Mouse (Mus musculus): ENCODE measurements around the gene Pianp. TPM values are rescaled to one million over a fixed set of nuclear protein-coding genes. Genes with fewer than 3 reads are reported as not detected.

Pianp gene
- polyA plus RNA-seq, 1 experiment from 2014 or later: 44.7 TPM

DNA sequence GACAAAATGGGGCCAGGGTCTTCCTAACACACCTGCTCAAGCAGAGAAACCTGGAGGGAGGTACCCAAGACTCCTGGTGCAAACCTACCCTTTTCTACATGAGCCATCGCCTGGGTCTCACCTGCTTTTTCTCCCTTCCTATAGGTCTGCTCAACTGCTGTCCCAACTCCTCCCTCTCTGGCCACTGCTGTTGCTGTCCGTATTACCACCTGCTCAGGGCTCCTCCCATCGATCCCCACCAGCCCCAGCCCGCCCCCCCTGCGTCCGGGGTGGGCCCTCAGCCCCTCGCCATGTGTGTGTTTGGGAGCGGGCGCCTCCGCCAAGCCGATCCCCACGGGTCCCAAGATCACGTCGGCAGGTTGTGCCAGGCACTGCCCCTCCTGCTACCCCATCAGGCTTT, 2.6 kb downstream of the Pianp start:
- Histone ChIP-seq H3K4me2 (ENCODE audit: low read length) (no peak overlapping the region), H3K27me3 (replicated peaks; ENCODE audit: control insufficient read depth, insufficient read depth, low read length) (peaks cover 20% of the 10 kb centered on the region), H3K9ac (replicated peaks; ENCODE audit: low read depth, low read length) (no peak overlapping the region), H3K4me3 (replicated peaks; ENCODE audit: low read length) (no peak overlapping the region), H3K4me1 (replicated peaks; ENCODE audit: control insufficient read depth, insufficient read depth, low read length) (peaks cover 25% of the 10 kb centered on the region), H3K27ac (ENCODE audit: low read length) (no peak overlapping the region), H3K9me3 (ENCODE audit: control insufficient read depth, low read length) (no peaks in the 10 kb centered on the region), H3K36me3 (ENCODE audit: control insufficient read depth, insufficient read depth) (no peaks in the 10 kb centered on the region)
- ATAC-seq: no peak
- 44% methylated on average over 14 of the region's 14 CpGs for WGBS

DNA sequence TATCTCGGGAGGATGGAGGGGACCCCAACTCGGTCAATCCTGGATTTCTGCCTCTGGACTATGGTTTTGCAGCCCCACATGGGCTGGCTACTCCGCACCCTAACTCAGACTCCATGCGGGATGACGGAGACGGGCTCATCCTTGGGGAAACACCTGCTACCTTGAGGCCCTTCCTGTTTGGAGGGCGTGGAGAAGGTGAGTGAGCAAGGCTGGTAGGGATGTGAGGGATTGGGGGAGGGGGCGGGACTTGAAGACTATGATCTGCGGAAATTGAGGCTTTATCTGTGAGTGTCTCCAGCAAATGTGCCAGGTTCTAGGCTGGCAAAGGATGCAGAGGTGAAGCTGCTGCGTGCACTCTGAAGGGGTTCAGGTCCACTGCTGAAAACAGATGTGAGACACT, 3.1 kb downstream of the Pianp start:
- Histone ChIP-seq H3K27ac (ENCODE audit: low read length) (no peak overlapping the region), H3K4me1 (replicated peaks; ENCODE audit: control insufficient read depth, insufficient read depth, low read length) (peaks cover 25% of the 10 kb centered on the region), H3K27me3 (replicated peaks; ENCODE audit: control insufficient read depth, insufficient read depth, low read length) (peaks cover 20% of the 10 kb centered on the region), H3K4me3 (replicated peaks; ENCODE audit: low read length) (no peak overlapping the region), H3K36me3 (ENCODE audit: control insufficient read depth, insufficient read depth) (no peaks in the 10 kb centered on the region), H3K9me3 (ENCODE audit: control insufficient read depth, low read length) (no peaks in the 10 kb centered on the region), H3K9ac (replicated peaks; ENCODE audit: low read depth, low read length) (no peak overlapping the region), H3K4me2 (ENCODE audit: low read length) (no peak overlapping the region)
- 37% methylated on average over 10 of the region's 10 CpGs for WGBS
- ATAC-seq: no peak

DNA sequence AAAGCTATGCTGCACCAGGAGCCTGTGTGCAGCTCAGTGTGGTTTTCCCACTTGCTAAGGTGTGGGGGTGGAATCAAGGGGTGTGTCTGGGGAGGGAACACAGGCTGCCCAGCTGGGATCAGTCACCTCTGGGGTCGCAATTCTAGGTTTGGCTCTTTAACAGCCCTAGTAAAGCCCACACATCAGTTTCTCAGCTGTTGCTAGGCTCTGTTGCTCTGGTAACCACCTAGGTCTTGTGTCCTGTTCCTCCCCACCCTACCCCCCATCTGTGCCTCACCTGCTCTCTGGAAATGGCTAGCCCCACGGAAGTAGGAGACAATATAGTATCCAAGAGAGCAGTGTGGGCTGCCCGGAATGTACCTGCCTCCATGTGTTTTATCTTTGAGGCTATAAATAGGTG, 7.2 kb downstream of the Pianp start:
- Histone ChIP-seq H3K4me2 (ENCODE audit: low read length) (no peak overlapping the region), H3K9me3 (ENCODE audit: control insufficient read depth, low read length) (no peaks in the 10 kb centered on the region), H3K36me3 (ENCODE audit: control insufficient read depth, insufficient read depth) (no peaks in the 10 kb centered on the region), H3K4me1 (replicated peaks; ENCODE audit: control insufficient read depth, insufficient read depth, low read length) (peaks cover 12% of the 10 kb centered on the region), H3K9ac (replicated peaks; ENCODE audit: low read depth, low read length) (no peak overlapping the region), H3K4me3 (replicated peaks; ENCODE audit: low read length) (no peak overlapping the region), H3K27me3 (replicated peaks; ENCODE audit: control insufficient read depth, insufficient read depth, low read length) (peaks cover 14% of the 10 kb centered on the region), H3K27ac (ENCODE audit: low read length) (no peak overlapping the region)
- 52% methylated on average over 3 of the region's 3 CpGs for WGBS
- ATAC-seq: no peak

DNA sequence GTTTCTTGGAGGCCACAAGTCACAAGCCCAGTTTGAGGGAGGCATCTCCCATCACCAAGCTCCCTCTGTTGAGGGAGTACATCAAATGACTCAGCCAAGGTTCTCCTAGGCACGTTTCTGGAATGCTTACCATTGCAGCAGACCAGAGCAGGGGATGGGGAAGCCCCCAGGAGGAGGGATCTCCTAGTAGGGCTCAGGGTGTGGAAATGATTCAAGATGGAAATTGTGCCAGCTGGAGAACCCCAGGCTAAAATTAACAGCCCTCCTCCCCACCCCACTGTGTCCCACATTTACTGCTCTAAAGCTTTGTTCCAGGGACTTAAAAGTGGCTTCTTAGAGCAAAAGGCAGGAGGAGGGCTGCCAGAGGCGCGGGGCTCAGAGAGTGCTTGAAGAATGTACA, 8.6 kb downstream of the Pianp start:
- H3K9ac ChIP-seq (replicated peaks; ENCODE audit: low read depth, low read length): no peak overlapping the region
- peaks cover 14% of the 10 kb centered on the region for H3K4me1 ChIP-seq (replicated peaks; ENCODE audit: control insufficient read depth, insufficient read depth, low read length)
- H3K9me3 ChIP-seq (ENCODE audit: control insufficient read depth, low read length): no peaks in the 10 kb centered on the region
- 48% methylated on average over 3 of the region's 3 CpGs for WGBS
- 0 out of 2 replicates have a peak, but pooled peaks cover 4% of the 10 kb centered on the region for H3K27me3 ChIP-seq (replicated peaks; ENCODE audit: control insufficient read depth, insufficient read depth, low read length)
- no peak overlapping the region for H3K27ac ChIP-seq (ENCODE audit: low read length)
- no peaks in the 10 kb centered on the region for H3K36me3 ChIP-seq (ENCODE audit: control insufficient read depth, insufficient read depth)
- no peak overlapping the region for H3K4me3 ChIP-seq (replicated peaks; ENCODE audit: low read length)
- no peak for ATAC-seq
- H3K4me2 ChIP-seq (ENCODE audit: low read length): no peak overlapping the region

DNA sequence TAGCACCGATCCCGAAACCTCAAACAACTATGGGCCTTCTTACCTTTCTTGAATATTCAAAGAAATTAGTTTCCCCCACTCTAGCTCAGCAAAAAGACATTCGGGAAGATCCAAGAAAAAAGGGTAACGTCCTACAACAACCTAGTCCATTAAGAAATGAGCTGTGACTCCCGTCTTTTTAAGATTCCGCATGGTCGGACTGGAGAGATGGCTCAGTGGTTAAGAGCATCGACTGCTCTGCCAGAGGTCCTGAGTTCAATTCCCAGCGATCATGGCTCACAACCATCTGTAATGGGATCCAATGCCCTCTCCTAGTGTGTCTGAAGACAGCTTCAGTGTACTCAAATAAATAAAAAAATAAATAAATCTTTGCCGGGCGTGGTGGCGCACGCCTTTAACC, 11.6 kb downstream of the Pianp start:
- peaks cover 37% of the 10 kb centered on the region for H3K4me1 ChIP-seq (replicated peaks; ENCODE audit: control insufficient read depth, insufficient read depth, low read length)
- peak overlapping the region; percentile 61 for H3K9ac ChIP-seq (replicated peaks; ENCODE audit: low read depth, low read length)
- H3K9me3 ChIP-seq (ENCODE audit: control insufficient read depth, low read length): no peaks in the 10 kb centered on the region
- peak; percentile 0; the same call in 1 of the 2 replicates for ATAC-seq
- H3K27ac ChIP-seq (ENCODE audit: low read length): peak overlapping the region; percentile 90
- peak overlapping the region; percentile 65 for H3K4me2 ChIP-seq (ENCODE audit: low read length)
- peak overlapping the region; percentile 69 for H3K4me3 ChIP-seq (replicated peaks; ENCODE audit: low read length)
- WGBS: 46% methylated on average over 13 of the region's 13 CpGs
- H3K27me3 ChIP-seq (replicated peaks; ENCODE audit: control insufficient read depth, insufficient read depth, low read length): no peaks in the 10 kb centered on the region
- peaks cover 13% of the 10 kb centered on the region for H3K36me3 ChIP-seq (ENCODE audit: control insufficient read depth, insufficient read depth)

DNA sequence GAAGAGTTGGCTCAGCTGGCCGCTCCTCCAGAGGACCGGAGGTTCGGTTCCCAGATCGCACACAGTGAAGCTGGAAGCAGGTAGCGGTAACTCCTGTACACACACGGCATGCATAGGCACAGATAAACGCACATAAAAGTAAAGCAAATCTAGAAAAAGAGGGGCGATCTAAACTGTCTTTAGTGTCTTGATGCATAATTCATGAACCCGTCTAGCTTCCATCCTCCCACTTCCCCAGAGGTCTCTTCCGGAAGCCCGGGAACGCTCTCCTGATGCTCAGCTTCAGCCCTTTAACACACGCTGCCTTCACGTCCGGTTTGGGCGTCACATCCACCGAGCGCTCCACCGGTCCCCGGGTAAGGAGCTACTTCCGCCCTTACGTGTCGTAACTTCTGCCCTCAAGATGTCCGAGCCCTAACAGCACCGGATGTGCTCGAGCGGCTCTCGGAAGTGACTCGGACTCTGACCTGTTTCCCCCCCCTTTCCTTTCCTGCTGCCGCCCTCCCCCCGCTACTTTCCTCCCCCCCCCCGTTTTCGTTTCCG, 12.2 kb downstream of the Pianp start:
- Histone ChIP-seq H3K27ac (ENCODE audit: low read length) (peak overlapping the region; percentile 97), H3K9me3 (ENCODE audit: control insufficient read depth, low read length) (no peaks in the 10 kb centered on the region), H3K4me2 (ENCODE audit: low read length) (peak overlapping the region; percentile 65), H3K4me3 (replicated peaks; ENCODE audit: low read length) (peak overlapping the region; percentile 69), H3K27me3 (replicated peaks; ENCODE audit: control insufficient read depth, insufficient read depth, low read length) (no peaks in the 10 kb centered on the region), H3K4me1 (replicated peaks; ENCODE audit: control insufficient read depth, insufficient read depth, low read length) (peaks cover 37% of the 10 kb centered on the region), H3K36me3 (ENCODE audit: control insufficient read depth, insufficient read depth) (peaks cover 13% of the 10 kb centered on the region), H3K9ac (replicated peaks; ENCODE audit: low read depth, low read length) (peak overlapping the region; percentile 89)
- ATAC-seq: peak; percentile 98
- 0% methylated on average over 31 of the region's 34 CpGs for WGBS

DNA sequence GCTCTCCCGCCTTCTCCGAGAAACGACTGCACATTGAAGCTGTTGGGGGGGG, 12.5 kb downstream of the Pianp start, which contains the start of gene Zfp384:
Gene Zfp384, plus strand, starts transcription at position 17 of the 52 bp plus-strand sequence.
- Histone ChIP-seq H3K4me1 (replicated peaks; ENCODE audit: control insufficient read depth, insufficient read depth, low read length) (peaks cover 37% of the 10 kb centered on the region), H3K36me3 (ENCODE audit: control insufficient read depth, insufficient read depth) (peaks cover 13% of the 10 kb centered on the region), H3K4me3 (replicated peaks; ENCODE audit: low read length) (peak within 1 kb of the TSS; percentile 69), H3K9me3 (ENCODE audit: control insufficient read depth, low read length) (no peaks in the 10 kb centered on the region), H3K4me2 (ENCODE audit: low read length) (peak within 1 kb of the TSS; percentile 87), H3K27ac (ENCODE audit: low read length) (peak within 1 kb of the TSS; percentile 97), H3K27me3 (replicated peaks; ENCODE audit: control insufficient read depth, insufficient read depth, low read length) (no peaks in the 10 kb centered on the region), H3K9ac (replicated peaks; ENCODE audit: low read depth, low read length) (peak within 1 kb of the TSS; percentile 89)
- ATAC-seq: no peak
- no CpG with 5 or more reads among the region's 3 CpGs for WGBS

DNA sequence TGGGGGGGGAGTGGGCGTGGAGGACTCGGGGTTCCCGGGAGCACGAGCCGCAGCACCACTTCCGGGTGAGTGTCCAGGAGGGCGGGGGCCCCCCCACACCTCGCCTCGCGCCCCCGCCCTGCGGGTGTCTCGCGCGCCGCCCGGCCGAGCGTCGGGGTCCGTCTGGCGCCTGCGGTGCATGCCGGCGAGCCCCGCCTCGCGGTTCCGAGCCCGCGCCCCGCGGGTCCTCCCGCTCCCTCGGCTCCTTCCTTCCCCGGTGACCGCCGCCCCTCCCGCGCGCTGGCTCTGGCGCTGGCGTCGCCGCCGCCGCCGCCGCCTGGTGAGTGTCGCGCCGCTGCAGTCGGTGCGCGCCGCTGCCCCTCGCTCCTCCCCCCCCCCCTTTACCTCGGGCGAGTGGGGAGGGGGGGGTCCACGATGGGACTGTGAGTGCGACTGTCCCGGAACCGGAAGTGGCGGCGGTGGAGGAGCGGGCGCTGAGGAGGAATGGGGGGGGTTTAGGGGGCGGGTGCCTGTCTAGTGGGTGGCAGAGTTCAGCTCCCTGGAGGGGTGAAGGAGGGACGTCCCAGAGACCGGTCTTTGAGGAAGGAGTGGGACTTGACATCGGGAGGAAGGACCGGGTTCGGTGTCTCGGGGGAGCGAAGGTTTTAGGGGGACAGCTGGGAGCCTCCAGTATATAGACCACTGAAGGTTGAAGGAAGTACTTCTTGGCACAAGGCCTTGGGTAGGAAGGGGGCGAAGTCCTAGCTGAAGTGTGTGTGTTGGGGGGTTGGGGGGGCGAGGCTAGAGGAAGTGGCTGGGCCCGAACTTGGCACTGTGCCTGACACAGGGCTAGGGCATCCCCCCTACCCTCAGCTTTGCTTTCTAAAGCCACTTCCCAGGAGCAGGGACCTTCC, 12.9 kb downstream of the Pianp start:
- Histone ChIP-seq H3K4me2 (ENCODE audit: low read length) (peak overlapping the region; percentile 87), H3K9ac (replicated peaks; ENCODE audit: low read depth, low read length) (peak overlapping the region; percentile 89), H3K36me3 (ENCODE audit: control insufficient read depth, insufficient read depth) (peaks cover 13% of the 10 kb centered on the region), H3K27me3 (replicated peaks; ENCODE audit: control insufficient read depth, insufficient read depth, low read length) (no peaks in the 10 kb centered on the region), H3K4me3 (replicated peaks; ENCODE audit: low read length) (peak overlapping the region; percentile 69), H3K9me3 (ENCODE audit: control insufficient read depth, low read length) (no peaks in the 10 kb centered on the region), H3K4me1 (replicated peaks; ENCODE audit: control insufficient read depth, insufficient read depth, low read length) (peaks cover 37% of the 10 kb centered on the region), H3K27ac (ENCODE audit: low read length) (peak overlapping the region; percentile 97)
- under 1% methylated on average over 43 of the region's 78 CpGs for WGBS
- peak; percentile 75 for ATAC-seq

DNA sequence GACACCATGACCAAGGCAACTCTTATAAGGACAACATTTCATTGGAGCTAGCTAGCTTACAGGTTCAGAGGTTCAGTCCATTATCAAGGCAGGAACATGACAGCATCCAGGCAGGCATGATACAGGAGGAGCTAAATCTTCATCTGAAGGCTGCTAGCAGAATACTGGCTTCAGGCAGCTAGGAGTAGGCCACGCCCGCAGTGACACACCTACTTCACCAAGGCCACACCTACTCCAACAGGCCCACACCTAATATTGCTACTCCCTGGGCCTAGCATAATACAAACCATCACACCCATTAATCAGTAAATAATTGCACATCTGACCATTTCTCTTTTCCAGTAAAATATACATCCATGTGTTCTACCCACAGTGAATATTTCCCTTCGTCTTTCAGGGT, 21.2 kb downstream of the Pianp start:
- H3K4me3 ChIP-seq (replicated peaks; ENCODE audit: low read length): no peak overlapping the region
- H3K9me3 ChIP-seq (ENCODE audit: control insufficient read depth, low read length): no peaks in the 10 kb centered on the region
- no peak for ATAC-seq
- H3K27me3 ChIP-seq (replicated peaks; ENCODE audit: control insufficient read depth, insufficient read depth, low read length): no peaks in the 10 kb centered on the region
- H3K36me3 ChIP-seq (ENCODE audit: control insufficient read depth, insufficient read depth): no peaks in the 10 kb centered on the region; the same call in 1 of the 2 replicates
- H3K4me1 ChIP-seq (replicated peaks; ENCODE audit: control insufficient read depth, insufficient read depth, low read length): peaks cover 3% of the 10 kb centered on the region; the same call in 1 of the 2 replicates
- no peak overlapping the region for H3K9ac ChIP-seq (replicated peaks; ENCODE audit: low read depth, low read length)
- no peak overlapping the region for H3K27ac ChIP-seq (ENCODE audit: low read length)
- WGBS: 96% methylated on average over 3 of the region's 3 CpGs
- H3K4me2 ChIP-seq (ENCODE audit: low read length): no peak overlapping the region

All from forebrain, embryonic 16.5 days (tissue).